Mouse (Mus musculus): Measurements from ENCODE around the gene Acot4.
A peak's percentile ranks its signal among the peaks of the same experiment; 100 is the strongest.
"Not testable (repeated sequence)": the region's sequence is repeated elsewhere in the genome, so short reads cannot be mapped to it uniquely, and the experiment has no call there.

Acot4 gene

GRCm38 (mm10) chr12:84030659-84031332 is 7.4 kb upstream of the Acot4 start:
- peak; percentile 76 for DNase-seq (ENCODE audit: low spot score)

GRCm38 (mm10) chr12:84032854-84033253 is 5.3 kb upstream of the Acot4 start:
- DNase-seq (ENCODE audit: low spot score) = no peak

GRCm38 (mm10) chr12:84033302-84033701 is 4.9 kb upstream of the Acot4 start:
- DNase-seq (ENCODE audit: low spot score) = not testable (repeated sequence)

GRCm38 (mm10) chr12:84034108-84034507 is 4.1 kb upstream of the Acot4 start:
- no peak for DNase-seq (ENCODE audit: low spot score)

GRCm38 (mm10) chr12:84038691-84039111 is 522 bp downstream of the Acot4 start, which contains the start of gene Gm49366:
Gene Gm49366 (plus strand): TSS chr12:84038935.
- not testable (repeated sequence) for DNase-seq (ENCODE audit: low spot score)

- DNase-seq (ENCODE audit: low spot score) = no peak
Observed at GRCm38 (mm10) chr12:84042248-84042647, 4.1 kb downstream of the Acot4 start.

GRCm38 (mm10) chr12:84044045-84044444 is 5.9 kb downstream of the Acot4 start:
- DNase-seq (ENCODE audit: low spot score) = no peak

GRCm38 (mm10) chr12:84046906-84047305 is 8.7 kb downstream of the Acot4 start:
- DNase-seq (ENCODE audit: low spot score) = no peak

GRCm38 (mm10) chr12:84050744-84051143 is 12.6 kb downstream of the Acot4 start:
- DNase-seq (ENCODE audit: low spot score) = not testable (repeated sequence)

- DNase-seq (ENCODE audit: low spot score) = no peak
Observed at GRCm38 (mm10) chr12:84051937-84052474, 13.8 kb downstream of the Acot4 start, which contains the start of gene Acot3. Gene Acot3 (plus strand): TSS chr12:84052144.

GRCm38 (mm10) chr12:84052609-84053008 is 14.4 kb downstream of the Acot4 start:
- no peak for DNase-seq (ENCODE audit: low spot score)

GRCm38 (mm10) chr12:84053173-84053572 is 15.0 kb downstream of the Acot4 start:
- no peak for DNase-seq (ENCODE audit: low spot score)

- no peak for DNase-seq (ENCODE audit: low spot score)
Observed at GRCm38 (mm10) chr12:84053679-84054391, 15.7 kb downstream of the Acot4 start.

GRCm38 (mm10) chr12:84060946-84061345 is 22.8 kb downstream of the Acot4 start:
- peak; percentile 57 for DNase-seq (ENCODE audit: low spot score)

GRCm38 (mm10) chr12:84062336-84062735 is 24.2 kb downstream of the Acot4 start:
- DNase-seq (ENCODE audit: low spot score) = no peak

GRCm38 (mm10) chr12:84063228-84063627 is 25.0 kb downstream of the Acot4 start:
- no peak for DNase-seq (ENCODE audit: low spot score)

- DNase-seq (ENCODE audit: low spot score) = no peak
Observed at GRCm38 (mm10) chr12:84063833-84064232, 25.7 kb downstream of the Acot4 start.

- no peak for DNase-seq (ENCODE audit: low spot score)
Observed at GRCm38 (mm10) chr12:84064621-84065020, 26.4 kb downstream of the Acot4 start.

GRCm38 (mm10) chr12:84067752-84068151 is 29.6 kb downstream of the Acot4 start:
- no peak for DNase-seq (ENCODE audit: low spot score)

- no peak for DNase-seq (ENCODE audit: low spot score)
Observed at GRCm38 (mm10) chr12:84068296-84068695, 30.1 kb downstream of the Acot4 start.

GRCm38 (mm10) chr12:84068986-84069385 is 30.8 kb downstream of the Acot4 start, which contains the start of gene Acot5:
Gene Acot5 (plus strand): TSS chr12:84069325.
- DNase-seq (ENCODE audit: low spot score) = no peak

- DNase-seq (ENCODE audit: low spot score) = not testable (repeated sequence)
Observed at GRCm38 (mm10) chr12:84069582-84069981, 31.4 kb downstream of the Acot4 start.

GRCm38 (mm10) chr12:84071696-84072095 is 33.5 kb downstream of the Acot4 start:
- no peak for DNase-seq (ENCODE audit: low spot score)

Measured in MN1 (cell line).